Mouse (Mus musculus) neural tube, embryonic 12.5 days (tissue): ENCODE data around the gene Kif1b. TPM values are rescaled to one million over a fixed set of nuclear protein-coding genes. Genes with fewer than 3 reads are reported as not detected.

Experiments used
- ATAC-seq: fragments of 200-750 bp; cut with Nextera tagmentation; 2 replicates; pipeline ENCODE4 v1.8.0; 2017; ENCODE audit warnings: low read depth, mild to moderate bottlenecking, moderate TSS enrichment, moderate library complexity; ENCODE audit not compliant: low FRiP score
- H3K27ac ChIP-seq: fragments of 300-500 bp; sonication (generic); 2 replicates; pipeline ENCODE4 v1.5.1; 2016
- H3K27me3 ChIP-seq: fragments of 300-500 bp; sonication (generic); replicated peaks from 2 replicates; pipeline ENCODE4 v1.6.1; 2016; ENCODE audit warnings: mild to moderate bottlenecking
- H3K36me3 ChIP-seq: fragments of 300-500 bp; sonication (generic); 2 replicates; pipeline ENCODE4 v1.6.1; 2016; ENCODE audit warnings: mild to moderate bottlenecking
- H3K4me1 ChIP-seq: fragments of 300-500 bp; sonication (generic); 2 replicates; pipeline ENCODE4 v1.6.1; 2016
- H3K4me2 ChIP-seq: fragments of 300-500 bp; sonication (generic); replicated peaks from 2 replicates; pipeline ENCODE4 v1.6.1; 2016; ENCODE audit warnings: mild to moderate bottlenecking
- H3K4me3 ChIP-seq: fragments of 300-500 bp; sonication (generic); 2 replicates; pipeline ENCODE4 v1.5.1; 2016
- H3K9ac ChIP-seq: fragments of 300-500 bp; sonication (generic); 2 replicates; pipeline ENCODE4 v1.6.1; 2016; ENCODE audit warnings: mild to moderate bottlenecking
- H3K9me3 ChIP-seq: fragments of 300-500 bp; sonication (generic); 2 replicates; pipeline ENCODE4 v1.6.1; 2016; ENCODE audit warnings: mild to moderate bottlenecking
- WGBS: fragments of 180-500 bp; shearing (Covaris S2); methylation state at CpG from one replicate; pipeline ENCODE4 v1.1.7; 2016; 5-methylcytosine and 5-hydroxymethylcytosine counted together
- polyA plus RNA-seq: library from polyadenylated mRNA; unstranded; fragments of >200 nt; fragmentation: Nextera tagmentation; extraction: Ambion mirVana; gene quantifications from 2 replicates; pipeline ENCODE4 v1.2.1, GENCODE M21; 2016

The Kif1b gene
- polyA plus RNA-seq, 1 experiment from 2014 or later: 111 TPM

- WGBS: 83% methylated on average over 8 of the region's 8 CpGs
- Histone ChIP-seq H3K27ac (no peak overlapping the region), H3K36me3 (no peaks in the 10 kb centered on the region), H3K9ac (no peak overlapping the region), H3K4me2 (no peak overlapping the region), H3K4me3 (no peak overlapping the region), H3K27me3 (no peaks in the 10 kb centered on the region), H3K4me1 (peaks cover 9% of the 10 kb centered on the region), H3K9me3 (no peaks in the 10 kb centered on the region)
- ATAC-seq: no peak
Observed at GRCm38 (mm10) chr4:149138515-149138914, 169.0 kb downstream of the Kif1b start.

GRCm38 (mm10) chr4:149136982-149137770, 170.3 kb downstream of the Kif1b start, which contains the start of gene Cenps:
TSS of gene Cenps (minus strand) at chr4:149137629.
- no peaks in the 10 kb centered on the region for H3K27me3 ChIP-seq
- no peaks in the 10 kb centered on the region for H3K9me3 ChIP-seq
- peak; percentile 93 for ATAC-seq
- H3K4me2 ChIP-seq: peak within 1 kb of the TSS; percentile 77
- WGBS: 1% methylated on average over 68 of the region's 68 CpGs
- H3K27ac ChIP-seq: peak within 1 kb of the TSS; percentile 62
- peak within 1 kb of the TSS; percentile 62 for H3K4me3 ChIP-seq
- peaks cover 9% of the 10 kb centered on the region for H3K4me1 ChIP-seq
- H3K36me3 ChIP-seq: no peaks in the 10 kb centered on the region; the same call in 1 of the 2 replicates
- peak within 1 kb of the TSS; percentile 70 for H3K9ac ChIP-seq

GRCm38 (mm10) chr4:149136116-149136850, 171.2 kb downstream of the Kif1b start:
- Histone ChIP-seq H3K27me3 (no peaks in the 10 kb centered on the region), H3K27ac (0 out of 2 replicates have a peak overlapping the region, but pooled peaks have one; percentile 62), H3K4me2 (peak overlapping the region; percentile 77), H3K4me3 (peak overlapping the region; percentile 62), H3K36me3 (peaks cover 3% of the 10 kb centered on the region), H3K4me1 (peaks cover 9% of the 10 kb centered on the region), H3K9me3 (no peaks in the 10 kb centered on the region), H3K9ac (peak overlapping the region; percentile 70; the same call in 1 of the 2 replicates)
- no peak for ATAC-seq
- WGBS: 71% methylated on average over 18 of the region's 18 CpGs

GRCm38 (mm10) chr4:149133395-149133794, 174.1 kb downstream of the Kif1b start:
- H3K4me3 ChIP-seq: no peak overlapping the region
- H3K36me3 ChIP-seq: peaks cover 12% of the 10 kb centered on the region
- WGBS: 57% methylated on average over 5 of the region's 5 CpGs
- H3K4me2 ChIP-seq: no peak overlapping the region
- no peaks in the 10 kb centered on the region for H3K9me3 ChIP-seq
- H3K27ac ChIP-seq: no peak overlapping the region
- H3K4me1 ChIP-seq: peaks cover 9% of the 10 kb centered on the region
- no peaks in the 10 kb centered on the region for H3K27me3 ChIP-seq
- H3K9ac ChIP-seq: no peak overlapping the region
- ATAC-seq: no peak

- 83% methylated on average over 21 of the region's 21 CpGs for WGBS
- Histone ChIP-seq H3K4me3 (no peak overlapping the region), H3K9ac (no peak overlapping the region), H3K4me1 (peaks cover 9% of the 10 kb centered on the region), H3K27ac (no peak overlapping the region), H3K4me2 (no peak overlapping the region), H3K27me3 (no peaks in the 10 kb centered on the region), H3K9me3 (no peaks in the 10 kb centered on the region), H3K36me3 (peaks cover 22% of the 10 kb centered on the region)
- ATAC-seq: no peak
Observed at GRCm38 (mm10) chr4:149131789-149132565, 175.5 kb downstream of the Kif1b start.

GRCm38 (mm10) chr4:149131021-149131752, 176.3 kb downstream of the Kif1b start:
- Histone ChIP-seq H3K27me3 (no peaks in the 10 kb centered on the region), H3K9ac (no peak overlapping the region), H3K36me3 (peaks cover 22% of the 10 kb centered on the region), H3K4me2 (no peak overlapping the region), H3K9me3 (no peaks in the 10 kb centered on the region), H3K4me1 (peaks cover under 1% of the 10 kb centered on the region; the same call in 1 of the 2 replicates), H3K27ac (no peak overlapping the region), H3K4me3 (no peak overlapping the region)
- WGBS: 85% methylated on average over 23 of the region's 23 CpGs
- no peak for ATAC-seq

GRCm38 (mm10) chr4:149128467-149128866, 179.0 kb downstream of the Kif1b start:
- no peaks in the 10 kb centered on the region for H3K27me3 ChIP-seq
- peaks cover 22% of the 10 kb centered on the region for H3K36me3 ChIP-seq
- no peaks in the 10 kb centered on the region for H3K4me1 ChIP-seq
- no peaks in the 10 kb centered on the region for H3K9me3 ChIP-seq
- H3K4me3 ChIP-seq: no peak overlapping the region
- no peak overlapping the region for H3K4me2 ChIP-seq
- no peak for ATAC-seq
- no peak overlapping the region for H3K27ac ChIP-seq
- no peak overlapping the region for H3K9ac ChIP-seq
- 86% methylated on average over 18 of the region's 18 CpGs for WGBS

GRCm38 (mm10) chr4:149126663-149127062, 180.8 kb downstream of the Kif1b start, which contains the start of gene Cort:
TSS of gene Cort (minus strand) at chr4:149126763.
- Histone ChIP-seq H3K27ac (no peak within 1 kb of the TSS), H3K36me3 (peaks cover 22% of the 10 kb centered on the region), H3K9ac (no peak within 1 kb of the TSS), H3K9me3 (no peaks in the 10 kb centered on the region), H3K4me1 (no peaks in the 10 kb centered on the region), H3K4me3 (no peak within 1 kb of the TSS), H3K4me2 (no peak within 1 kb of the TSS), H3K27me3 (no peaks in the 10 kb centered on the region)
- no peak for ATAC-seq
- WGBS: 85% methylated on average over 11 of the region's 11 CpGs

Other genes starting within 250 kb of the Kif1b start
- 53.7 and 56.8 TPM in 2 replicates for gene Pex14, start 207.8 kb downstream of the Kif1b start, polyA plus RNA-seq
- gene Dffa, start 203.5 kb downstream of the Kif1b start, polyA plus RNA-seq: 33.3 and 36.0 TPM in 2 replicates
- gene Cort, start 180.9 kb downstream of the Kif1b start, polyA plus RNA-seq: 0.30 and 0.32 TPM in 2 replicates
- gene Cenps, start 170.1 kb downstream of the Kif1b start, polyA plus RNA-seq: 27.6 and 30.7 TPM in 2 replicates
- gene Pgd, start 140.9 kb downstream of the Kif1b start, polyA plus RNA-seq: 127 TPM in 2 replicates
- gene Ube4b, start 119.1 kb upstream of the Kif1b start, polyA plus RNA-seq: 76.3 and 77.5 TPM in 2 replicates
- gene Rbp7, start 147.3 kb upstream of the Kif1b start, polyA plus RNA-seq: not detected in 2 replicates
- 0.67 TPM in 1 of 2 replicates, not detected in the other for gene Tmem274, start 169.7 kb upstream of the Kif1b start, polyA plus RNA-seq
- 12.0 and 14.0 TPM in 2 replicates for gene Nmnat1, start 177.5 kb upstream of the Kif1b start, polyA plus RNA-seq
- gene Lzic, start 177.5 kb upstream of the Kif1b start, polyA plus RNA-seq: 46.1 and 51.0 TPM in 2 replicates
- gene Ctnnbip1, start 210.5 kb upstream of the Kif1b start, polyA plus RNA-seq: 75.6 and 89.2 TPM in 2 replicates